Mouse (Mus musculus) neural tube, embryonic 15.5 days (tissue): Measurements from ENCODE around the gene Olfr750. TPM values are rescaled to one million over a fixed set of nuclear protein-coding genes. Genes with fewer than 3 reads are reported as not detected.
A peak's percentile ranks its signal among the peaks of the same experiment; 100 is the strongest.

Source experiments
- ATAC-seq: fragments of 200-750 bp; cut with Nextera tagmentation; 2 replicates; pipeline ENCODE4 v1.8.0; 2017; ENCODE audit warnings: mild to moderate bottlenecking, moderate TSS enrichment, moderate library complexity; ENCODE audit not compliant: low FRiP score
- H3K27ac ChIP-seq: fragments of 300-500 bp; sonication (generic); replicated peaks from 2 replicates; pipeline ENCODE4 v1.5.1; 2015; ENCODE audit warnings: mild to moderate bottlenecking, inconsistent platforms
- H3K27me3 ChIP-seq: fragments of 300-500 bp; sonication (generic); replicated peaks from 2 replicates; pipeline ENCODE4 v1.6.1; 2015; ENCODE audit warnings: inconsistent platforms
- H3K36me3 ChIP-seq: fragments of 300-500 bp; sonication (generic); 2 replicates; pipeline ENCODE4 v1.6.1; 2015; ENCODE audit warnings: inconsistent platforms
- H3K4me1 ChIP-seq: fragments of 300-500 bp; sonication (generic); 2 replicates; pipeline ENCODE4 v1.6.1; 2015; ENCODE audit warnings: inconsistent platforms
- H3K4me2 ChIP-seq: fragments of 300-500 bp; sonication (generic); 2 replicates; pipeline ENCODE4 v1.6.1; 2015; ENCODE audit warnings: inconsistent platforms, mild to moderate bottlenecking, moderate library complexity
- H3K4me3 ChIP-seq: fragments of 300-500 bp; sonication (generic); replicated peaks from 2 replicates; pipeline ENCODE4 v1.5.1; 2015; ENCODE audit warnings: mild to moderate bottlenecking, inconsistent platforms
- H3K9ac ChIP-seq: fragments of 300-500 bp; sonication (generic); replicated peaks from 2 replicates; pipeline ENCODE4 v1.6.1; 2015; ENCODE audit warnings: mild to moderate bottlenecking, inconsistent platforms
- H3K9me3 ChIP-seq: fragments of 300-500 bp; sonication (generic); replicated peaks from 2 replicates; pipeline ENCODE4 v1.6.1; 2016; ENCODE audit warnings: inconsistent platforms
- WGBS: fragments of 180-500 bp; shearing (Covaris S2); methylation state at CpG from one replicate; pipeline ENCODE4 v1.1.7; 2015; ENCODE audit warnings: mixed read lengths; 5-methylcytosine and 5-hydroxymethylcytosine counted together
- polyA plus RNA-seq: library from polyadenylated mRNA; unstranded; fragments of >200 nt; fragmentation: Nextera tagmentation; extraction: Ambion mirVana; gene quantifications from 2 replicates; pipeline ENCODE4 v1.2.1, GENCODE M21; 2015

Gene Olfr750
- polyA plus RNA-seq, 1 experiment from 2014 or later = not detected

DNA sequence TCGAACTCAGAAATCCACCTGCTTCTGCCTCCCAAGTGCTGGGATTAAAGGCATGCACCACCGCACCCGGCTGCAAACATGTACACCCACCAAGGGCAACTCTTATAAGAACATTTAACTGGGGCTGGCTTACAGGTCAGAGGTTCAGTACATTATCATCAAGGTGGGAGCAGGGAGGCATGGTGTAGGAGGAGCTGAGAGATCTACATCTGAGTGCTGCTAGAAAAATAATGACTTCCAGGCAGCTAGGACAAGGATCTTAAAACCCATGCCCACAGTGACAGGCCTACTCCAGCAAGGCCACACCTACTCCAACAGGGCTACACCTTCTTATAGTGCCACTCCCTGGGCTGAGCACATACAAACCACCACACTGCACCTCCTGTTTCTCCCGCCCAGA lies 11.7 kb upstream of the Olfr750 start:
- no peaks in the 10 kb centered on the region for H3K9me3 ChIP-seq
- no peak overlapping the region for H3K4me2 ChIP-seq
- H3K36me3 ChIP-seq = no peaks in the 10 kb centered on the region
- no peak for ATAC-seq
- H3K27me3 ChIP-seq = peaks cover 19% of the 10 kb centered on the region
- 79% methylated on average over 4 of the region's 4 CpGs for WGBS
- peaks cover 25% of the 10 kb centered on the region for H3K4me1 ChIP-seq
- H3K9ac ChIP-seq = no peak overlapping the region
- H3K4me3 ChIP-seq = no peak overlapping the region
- no peak overlapping the region for H3K27ac ChIP-seq

DNA sequence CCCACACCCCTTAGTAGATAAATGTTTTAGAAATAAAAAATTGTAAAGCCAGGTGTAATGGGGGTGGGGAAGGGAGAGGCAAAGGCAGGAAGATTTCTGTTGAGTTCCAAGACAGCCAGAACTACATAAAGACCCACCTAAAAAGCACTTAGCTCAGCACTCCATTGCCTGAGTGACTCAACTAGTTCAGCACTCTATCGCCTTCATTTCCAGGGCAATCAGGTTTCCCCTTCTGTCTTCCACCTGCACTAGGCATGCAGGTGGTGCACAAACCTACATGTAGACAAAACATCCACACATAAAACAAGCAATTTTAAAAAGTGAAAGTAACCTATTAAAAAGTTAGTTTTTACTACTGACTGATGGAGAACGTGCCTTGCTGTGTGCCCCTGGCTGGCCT lies 10.9 kb upstream of the Olfr750 start:
- no peak for ATAC-seq
- H3K4me3 ChIP-seq = no peak overlapping the region
- H3K27me3 ChIP-seq = peaks cover 19% of the 10 kb centered on the region
- H3K4me1 ChIP-seq = peaks cover 25% of the 10 kb centered on the region
- no peaks in the 10 kb centered on the region for H3K9me3 ChIP-seq
- H3K9ac ChIP-seq = no peak overlapping the region
- WGBS = 81% methylated on average over 2 of the region's 2 CpGs
- H3K4me2 ChIP-seq = no peak overlapping the region
- no peaks in the 10 kb centered on the region for H3K36me3 ChIP-seq
- no peak overlapping the region for H3K27ac ChIP-seq

DNA sequence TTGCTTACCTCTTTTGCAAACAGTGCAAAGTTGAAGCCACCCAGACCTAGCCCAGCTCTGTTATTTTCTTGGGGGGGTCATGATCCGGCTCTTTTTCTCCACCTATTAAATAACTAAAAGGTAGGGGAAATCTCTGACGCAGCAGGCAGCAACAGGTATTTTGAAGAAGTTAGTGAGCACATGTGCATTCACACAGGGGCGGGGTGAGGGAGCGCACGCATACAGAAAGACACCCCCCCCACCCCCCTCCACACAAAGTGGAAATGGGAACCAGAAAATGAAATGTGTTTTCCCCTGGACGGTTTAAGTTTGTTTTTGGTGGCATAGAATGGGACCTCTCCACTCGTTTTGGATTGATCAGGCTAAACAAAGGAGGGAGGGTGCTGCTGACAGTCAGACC lies 9.6 kb upstream of the Olfr750 start:
- Histone ChIP-seq H3K4me2 (peak overlapping the region; percentile 87), H3K4me3 (peak overlapping the region; percentile 51), H3K9me3 (no peaks in the 10 kb centered on the region), H3K36me3 (no peaks in the 10 kb centered on the region), H3K9ac (no peak overlapping the region), H3K4me1 (peaks cover 24% of the 10 kb centered on the region), H3K27me3 (peaks cover 19% of the 10 kb centered on the region), H3K27ac (no peak overlapping the region)
- WGBS = 14% methylated on average over 7 of the region's 7 CpGs
- ATAC-seq = no peak

DNA sequence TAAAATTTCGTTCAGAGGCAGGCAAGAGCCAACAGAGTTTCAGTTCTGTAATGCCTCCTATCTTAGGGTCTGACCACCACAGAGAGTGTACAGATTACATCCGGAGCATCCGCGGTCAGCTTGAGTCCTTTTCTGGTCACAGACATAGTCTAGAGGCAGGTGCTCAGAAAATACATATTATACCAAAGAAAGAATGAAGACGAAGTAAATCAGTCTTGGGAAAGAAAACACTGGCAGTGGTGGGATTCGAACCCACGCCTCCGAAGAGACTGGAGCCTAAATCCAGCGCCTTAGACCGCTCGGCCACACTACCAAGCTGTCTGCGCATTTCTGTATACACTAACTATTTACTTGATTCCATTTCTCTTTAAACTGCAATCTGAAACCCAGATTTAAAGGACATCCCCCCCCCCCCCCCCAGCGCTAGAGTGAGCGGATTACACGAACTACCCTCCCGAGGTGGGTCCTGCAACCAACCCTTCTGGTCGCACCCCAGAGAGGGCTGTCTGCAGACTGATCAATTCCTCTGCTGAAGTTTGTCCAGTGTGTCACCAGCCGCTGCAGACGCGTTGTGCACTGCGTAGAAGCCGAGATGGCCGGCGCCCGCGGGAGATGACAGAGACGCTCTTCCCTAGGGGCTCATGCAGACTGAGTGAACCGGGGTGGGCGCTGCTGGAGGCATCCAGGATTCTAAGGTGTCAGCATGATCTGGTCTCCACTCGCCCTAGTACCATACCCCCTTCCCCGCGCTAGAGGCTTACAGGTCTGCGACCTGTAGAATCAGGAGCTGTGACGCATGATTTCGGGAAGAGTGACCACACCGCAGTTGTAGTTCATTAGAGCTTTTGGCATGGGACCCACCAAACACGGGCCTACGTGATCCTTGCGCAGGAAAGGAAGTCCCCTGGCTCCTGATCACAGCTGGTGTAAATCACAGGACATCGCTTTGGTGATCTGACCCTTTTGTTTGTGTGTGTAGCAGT lies 8.7 kb upstream of the Olfr750 start:
- Histone ChIP-seq H3K36me3 (no peaks in the 10 kb centered on the region), H3K27ac (no peak overlapping the region), H3K4me3 (peak overlapping the region; percentile 51), H3K4me1 (peaks cover 21% of the 10 kb centered on the region), H3K9me3 (no peaks in the 10 kb centered on the region), H3K27me3 (peaks cover 19% of the 10 kb centered on the region), H3K9ac (peak overlapping the region; percentile 37), H3K4me2 (peak overlapping the region; percentile 87)
- WGBS = 2% methylated on average over 40 of the region's 40 CpGs
- ATAC-seq = peak; percentile 74

DNA sequence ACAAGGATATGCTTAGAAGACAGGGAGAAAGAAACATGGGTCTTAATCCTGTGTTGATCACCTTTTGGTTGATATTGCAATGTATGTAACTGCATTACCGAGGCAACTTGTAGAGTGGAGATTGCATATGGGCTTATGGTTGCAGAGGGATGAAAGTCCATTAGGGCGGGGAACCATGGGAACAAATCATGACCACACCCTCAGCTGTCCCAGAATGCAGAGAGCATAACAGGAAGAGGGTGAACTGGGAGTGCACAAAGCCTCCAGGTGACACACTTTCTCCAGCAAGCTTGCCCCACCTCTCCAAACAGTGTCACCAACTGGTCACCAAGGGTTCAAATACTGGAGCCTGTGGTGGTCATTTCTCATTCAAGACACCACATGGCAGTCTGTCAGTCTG lies 6.8 kb upstream of the Olfr750 start:
- H3K4me2 ChIP-seq = no peak overlapping the region
- H3K4me3 ChIP-seq = no peak overlapping the region
- H3K27ac ChIP-seq = no peak overlapping the region
- H3K4me1 ChIP-seq = peaks cover 19% of the 10 kb centered on the region
- ATAC-seq = no peak
- H3K9ac ChIP-seq = no peak overlapping the region
- no peaks in the 10 kb centered on the region for H3K36me3 ChIP-seq
- peaks cover 19% of the 10 kb centered on the region for H3K27me3 ChIP-seq
- WGBS = 95% methylated on average over 2 of the region's 2 CpGs
- no peaks in the 10 kb centered on the region for H3K9me3 ChIP-seq

DNA sequence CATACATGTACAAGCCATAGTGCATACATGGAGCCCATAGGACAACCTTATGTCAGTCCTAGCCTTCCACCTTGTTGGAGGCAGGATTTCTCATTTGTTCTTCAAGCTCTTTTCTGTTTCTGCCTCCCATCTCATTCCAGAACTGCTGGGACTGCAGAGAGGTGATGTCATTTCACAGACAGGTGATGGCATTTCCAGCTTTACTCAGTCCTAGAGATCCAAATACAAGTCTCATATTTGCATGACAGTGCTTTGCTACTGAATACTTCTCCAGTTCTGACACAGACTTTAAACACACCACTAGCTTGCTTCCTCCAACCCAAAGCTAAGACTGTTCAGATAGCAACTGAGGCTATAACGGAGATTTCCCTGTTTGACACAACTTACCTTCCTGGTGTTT lies 4.9 kb upstream of the Olfr750 start:
- WGBS = 90% methylated on average over 1 of the region's 1 CpGs

DNA sequence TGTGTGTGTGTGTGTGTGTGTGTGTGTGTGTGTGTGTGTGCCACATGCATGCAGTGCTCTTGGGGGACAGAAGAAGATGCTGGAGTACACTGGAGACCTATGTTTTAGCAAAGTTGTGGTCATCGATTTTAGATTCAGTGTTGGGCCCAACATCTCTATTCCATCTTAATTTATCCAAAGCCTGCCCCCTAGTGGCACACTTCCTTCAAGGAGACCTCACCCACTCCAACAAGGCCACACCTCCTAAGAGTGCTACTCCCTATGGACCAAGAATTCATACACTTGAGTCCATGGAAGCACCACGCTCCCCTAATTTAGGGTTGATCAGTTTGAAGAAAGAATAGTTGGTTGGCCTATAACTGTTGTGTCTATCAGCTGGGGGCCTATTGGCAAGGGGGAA lies 4.6 kb downstream of the Olfr750 start:
- Histone ChIP-seq H3K4me2 (no peak overlapping the region), H3K27ac (no peak overlapping the region), H3K4me1 (peaks cover 14% of the 10 kb centered on the region), H3K4me3 (no peak overlapping the region), H3K27me3 (no peaks in the 10 kb centered on the region), H3K9ac (no peak overlapping the region), H3K9me3 (no peaks in the 10 kb centered on the region), H3K36me3 (no peaks in the 10 kb centered on the region)
- 97% methylated on average over 2 of the region's 2 CpGs for WGBS
- ATAC-seq = no peak

More for the DNA sequence above, 4.9 kb upstream of the Olfr750 start:
- Histone ChIP-seq H3K27me3 (peaks cover 17% of the 10 kb centered on the region), H3K36me3 (no peaks in the 10 kb centered on the region), H3K4me3 (no peak overlapping the region), H3K9me3 (no peaks in the 10 kb centered on the region), H3K9ac (no peak overlapping the region), H3K4me1 (peaks cover 19% of the 10 kb centered on the region), H3K27ac (no peak overlapping the region), H3K4me2 (no peak overlapping the region)
- no peak for ATAC-seq

DNA sequence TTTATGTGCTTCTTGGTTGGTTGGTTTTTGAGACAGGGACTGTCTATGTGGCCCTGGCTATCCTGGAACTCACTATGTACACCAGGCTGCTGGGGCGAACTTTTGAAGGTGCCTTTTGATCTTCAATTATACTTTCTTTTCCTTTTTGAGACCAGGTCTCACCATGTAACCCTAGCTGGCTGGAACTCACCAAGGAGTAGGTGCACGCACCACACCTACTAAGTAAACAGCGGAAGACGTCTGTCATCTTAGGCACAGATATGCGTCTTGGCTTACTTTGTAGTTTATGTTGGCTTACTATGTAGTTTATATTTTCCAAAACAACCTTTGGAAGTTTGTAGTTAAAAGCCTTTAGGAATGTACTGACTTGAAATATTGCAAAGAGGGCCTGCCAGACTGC lies 5.3 kb downstream of the Olfr750 start:
- Histone ChIP-seq H3K4me3 (no peak overlapping the region), H3K27ac (no peak overlapping the region), H3K9ac (no peak overlapping the region), H3K4me2 (no peak overlapping the region), H3K9me3 (no peaks in the 10 kb centered on the region), H3K36me3 (no peaks in the 10 kb centered on the region), H3K27me3 (no peaks in the 10 kb centered on the region), H3K4me1 (peaks cover 14% of the 10 kb centered on the region)
- WGBS = 91% methylated on average over 5 of the region's 5 CpGs
- ATAC-seq = no peak

DNA sequence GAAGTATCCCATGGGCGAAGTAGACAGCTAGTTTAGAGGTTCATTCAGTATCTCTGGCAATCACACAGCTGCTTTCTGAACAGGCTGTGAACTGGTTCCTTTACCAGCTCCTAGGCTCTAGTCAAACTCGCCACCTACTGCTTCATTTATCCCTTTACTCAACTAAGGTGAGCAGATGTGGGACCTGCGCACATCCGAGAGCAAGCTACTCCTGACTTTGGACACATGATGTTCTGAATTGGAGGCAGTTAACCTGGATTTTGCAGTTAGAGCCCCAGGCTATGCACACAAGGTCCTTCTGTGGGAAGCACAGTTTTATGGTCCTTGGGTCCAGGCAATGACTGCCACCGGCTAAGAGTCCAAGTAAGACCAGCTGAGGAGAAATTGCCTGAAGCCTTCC lies 13.5 kb downstream of the Olfr750 start:
- no peaks in the 10 kb centered on the region for H3K9me3 ChIP-seq
- H3K9ac ChIP-seq = no peak overlapping the region
- no peaks in the 10 kb centered on the region for H3K27me3 ChIP-seq
- H3K4me2 ChIP-seq = no peak overlapping the region
- H3K36me3 ChIP-seq = no peaks in the 10 kb centered on the region
- ATAC-seq = no peak
- 86% methylated on average over 5 of the region's 5 CpGs for WGBS
- peaks cover 5% of the 10 kb centered on the region for H3K4me1 ChIP-seq
- no peak overlapping the region for H3K27ac ChIP-seq
- H3K4me3 ChIP-seq = no peak overlapping the region

DNA sequence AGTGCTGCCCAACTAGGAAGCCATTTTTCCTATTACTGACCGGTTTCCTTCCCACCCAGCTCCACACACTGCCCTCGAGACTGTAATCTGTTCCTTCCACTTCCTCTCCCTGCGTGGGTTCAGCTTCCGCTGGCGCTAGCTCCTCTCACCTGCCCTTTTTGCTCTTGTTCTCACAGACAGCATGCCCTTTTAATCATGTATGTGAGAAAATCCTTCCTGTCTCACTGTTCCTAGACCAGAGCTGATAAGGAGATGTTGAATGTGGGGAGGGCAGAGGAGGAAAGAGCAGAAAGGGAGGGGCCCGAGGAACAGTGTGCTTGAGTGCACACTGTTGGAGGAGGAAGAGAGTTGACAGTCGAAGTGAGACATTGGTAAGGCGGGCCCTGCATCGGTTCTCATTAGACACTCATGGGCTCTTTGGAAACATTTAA lies 16.8 kb downstream of the Olfr750 start, which contains the start of gene Rnase12:
Rnase12 (minus strand) TSS at position 261 of the 431 bp plus-strand sequence.
- 82% methylated on average over 9 of the region's 9 CpGs for WGBS
- Histone ChIP-seq H3K9ac (no peak within 1 kb of the TSS), H3K4me1 (peaks cover 7% of the 10 kb centered on the region; the same call in 1 of the 2 replicates), H3K4me2 (no peak within 1 kb of the TSS), H3K27me3 (no peaks in the 10 kb centered on the region), H3K36me3 (no peaks in the 10 kb centered on the region), H3K4me3 (no peak within 1 kb of the TSS), H3K27ac (no peak within 1 kb of the TSS), H3K9me3 (no peaks in the 10 kb centered on the region)
- no peak for ATAC-seq

DNA sequence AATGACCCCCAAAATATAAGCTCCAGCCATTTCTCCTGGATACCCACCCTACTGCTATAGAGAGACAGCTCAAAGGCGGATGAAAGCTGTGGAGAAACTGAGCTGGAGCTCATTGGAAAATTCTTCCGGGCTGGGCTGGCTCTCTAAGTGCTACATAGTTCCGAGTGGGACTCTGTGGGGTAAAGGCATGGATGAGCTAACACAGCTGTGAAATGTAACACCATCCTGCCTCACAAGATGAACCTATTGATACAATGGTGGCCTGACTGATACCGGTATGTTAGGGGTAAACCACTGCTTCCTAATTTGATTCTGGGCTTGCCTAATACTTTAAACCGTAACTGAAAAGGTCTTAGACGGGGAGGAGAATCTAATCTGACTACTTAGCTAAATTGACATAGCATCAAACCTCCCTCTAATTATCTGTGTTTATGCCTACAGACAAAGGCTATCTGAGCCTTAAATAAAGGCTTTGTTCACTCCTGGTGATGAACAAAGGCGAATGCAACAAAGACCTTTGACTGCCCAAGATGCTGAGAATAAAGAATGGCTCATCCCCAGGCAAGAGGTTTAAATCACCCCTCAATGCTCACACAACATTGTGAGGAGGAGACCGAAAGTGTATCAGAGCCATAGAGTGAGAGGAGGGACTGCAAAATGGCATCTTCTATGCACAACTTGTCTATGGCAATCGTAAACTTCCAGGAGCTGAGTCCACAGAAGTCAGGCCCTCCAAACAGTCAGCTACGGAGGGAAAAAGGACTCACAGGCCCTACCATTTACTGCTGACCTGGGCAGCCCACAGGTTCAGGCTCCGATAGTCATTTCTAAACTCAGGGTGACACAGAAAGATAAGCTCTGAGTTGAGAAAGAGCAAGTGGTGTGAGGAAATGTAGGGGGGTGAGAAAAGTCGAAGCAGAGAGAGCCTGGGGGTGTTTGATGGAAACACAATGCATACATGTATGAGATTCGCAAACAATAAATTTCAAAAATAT lies 19.7 kb downstream of the Olfr750 start:
- Histone ChIP-seq H3K4me3 (no peak overlapping the region), H3K27me3 (no peaks in the 10 kb centered on the region), H3K27ac (no peak overlapping the region), H3K9me3 (no peaks in the 10 kb centered on the region), H3K4me2 (0 out of 2 replicates have a peak overlapping the region, but pooled peaks have one; percentile 7), H3K9ac (no peak overlapping the region), H3K4me1 (0 out of 2 replicates have a peak, but pooled peaks cover 3% of the 10 kb centered on the region), H3K36me3 (no peaks in the 10 kb centered on the region)
- 26% methylated on average over 13 of the region's 13 CpGs for WGBS
- ATAC-seq = no peak
